Mouse (Mus musculus) midbrain, embryonic 15.5 days (tissue): ENCODE results near the gene Cenpx. TPM values are rescaled to one million over a fixed set of nuclear protein-coding genes. Genes with fewer than 3 reads are reported as not detected.
"Not testable (repeated sequence)": the region's sequence is repeated elsewhere in the genome, so short reads cannot be mapped to it uniquely, and the experiment has no call there.

Source experiments
- ATAC-seq: fragments of 200-750 bp; cut with Nextera tagmentation; replicated peaks from 2 replicates; pipeline ENCODE4 v1.8.0; 2017; ENCODE audit warnings: moderate TSS enrichment
- H3K27ac ChIP-seq: fragments of 300-500 bp; sonication (generic); 2 replicates; pipeline ENCODE4 v1.5.1; 2015; ENCODE audit warnings: mild to moderate bottlenecking, inconsistent platforms
- H3K27me3 ChIP-seq: fragments of 300-500 bp; sonication (generic); replicated peaks from 2 replicates; pipeline ENCODE4 v1.6.1; 2015; ENCODE audit warnings: inconsistent platforms
- H3K36me3 ChIP-seq: fragments of 300-500 bp; sonication (generic); replicated peaks from 2 replicates; pipeline ENCODE4 v1.6.1; 2015; ENCODE audit warnings: inconsistent platforms
- H3K4me1 ChIP-seq: fragments of 300-500 bp; sonication (generic); 2 replicates; pipeline ENCODE4 v1.6.1; 2015; ENCODE audit warnings: inconsistent platforms
- H3K4me2 ChIP-seq: fragments of 300-500 bp; sonication (generic); 2 replicates; pipeline ENCODE4 v1.6.1; 2015; ENCODE audit warnings: inconsistent platforms, mild to moderate bottlenecking, moderate library complexity
- H3K4me3 ChIP-seq: fragments of 300-500 bp; sonication (generic); 2 replicates; pipeline ENCODE4 v1.5.1; 2015; ENCODE audit warnings: mild to moderate bottlenecking, inconsistent platforms
- H3K9ac ChIP-seq: fragments of 300-500 bp; sonication (generic); 2 replicates; pipeline ENCODE4 v1.6.1; 2015; ENCODE audit warnings: mild to moderate bottlenecking, inconsistent platforms
- H3K9me3 ChIP-seq: fragments of 300-500 bp; sonication (generic); 2 replicates; pipeline ENCODE4 v1.6.1; 2016; ENCODE audit warnings: inconsistent platforms
- WGBS: fragments of 180-500 bp; shearing (Covaris S2); methylation state at CpG from one replicate; pipeline ENCODE4 v1.1.7; 2015; ENCODE audit warnings: mixed read lengths; 5-methylcytosine and 5-hydroxymethylcytosine counted together
- polyA plus RNA-seq: library from polyadenylated mRNA; unstranded; fragments of >200 nt; fragmentation: Nextera tagmentation; extraction: Ambion mirVana; gene quantifications from 2 replicates; pipeline ENCODE4 v1.2.1, GENCODE M21; 2015

Gene Cenpx
- polyA plus RNA-seq = 95.6 and 99.7 TPM in 2 replicates

DNA sequence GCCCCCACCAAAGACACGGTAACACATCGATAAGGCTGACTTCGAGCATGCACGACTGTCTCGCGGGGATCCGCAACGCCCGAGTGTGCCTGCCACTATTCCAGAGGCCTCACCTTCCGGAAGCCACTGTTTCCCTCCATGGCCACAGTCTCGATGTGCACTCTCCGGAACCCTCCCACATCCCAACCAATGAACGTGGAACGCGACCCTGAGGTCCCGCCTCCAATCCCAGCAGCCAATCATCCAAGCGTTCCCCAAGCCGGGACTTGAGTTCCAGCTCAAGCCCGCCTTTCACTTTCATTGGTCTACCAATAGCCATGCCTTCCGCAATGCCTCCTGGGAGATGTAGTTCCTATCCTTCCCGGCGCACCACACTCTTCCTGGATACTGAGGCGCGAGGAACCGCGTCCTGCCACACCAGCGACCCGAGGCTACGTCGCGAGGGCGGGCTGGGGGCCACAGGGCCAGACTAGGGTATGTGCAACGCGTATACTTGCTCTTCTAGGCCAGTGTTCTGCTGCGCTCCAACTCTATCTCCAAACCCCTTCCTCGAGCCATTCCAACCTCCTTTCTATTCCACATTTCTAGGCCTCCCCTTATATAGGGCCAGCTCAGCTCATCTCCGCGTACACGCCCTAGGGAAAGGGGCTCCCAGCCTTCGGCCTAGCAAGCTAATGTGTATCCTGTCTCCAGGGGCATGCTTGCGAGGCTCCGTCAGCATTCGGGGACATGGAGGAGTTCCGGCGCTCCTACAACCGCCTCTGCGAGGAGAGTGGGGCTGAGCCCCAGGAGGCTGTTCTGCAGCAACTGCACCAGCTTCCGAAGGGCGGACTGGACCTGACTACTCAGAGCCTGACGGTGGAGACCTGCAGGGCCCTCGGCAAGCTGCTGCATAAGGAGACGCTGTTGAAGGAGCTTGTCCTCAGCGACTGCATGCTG lies at the start of gene Cenpx, which contains the start of gene Lrrc45:
Gene Cenpx, minus strand, starts transcription at position 159 of the 939 bp plus-strand sequence.
Gene Lrrc45, plus strand, starts transcription at position 346 of the 939 bp plus-strand sequence.
- Histone ChIP-seq H3K9ac (peak within 1 kb of the TSS; percentile 73), H3K9me3 (no peaks in the 10 kb centered on the region), H3K4me1 (peaks cover 24% of the 10 kb centered on the region), H3K36me3 (peaks cover 5% of the 10 kb centered on the region; the same call in 1 of the 2 replicates), H3K27me3 (no peaks in the 10 kb centered on the region), H3K4me2 (peak within 1 kb of the TSS; percentile 99), H3K27ac (peak within 1 kb of the TSS; percentile 80), H3K4me3 (peak within 1 kb of the TSS; percentile 61)
- ATAC-seq = peak; percentile 97
- 2% methylated on average over 53 of the region's 53 CpGs for WGBS

DNA sequence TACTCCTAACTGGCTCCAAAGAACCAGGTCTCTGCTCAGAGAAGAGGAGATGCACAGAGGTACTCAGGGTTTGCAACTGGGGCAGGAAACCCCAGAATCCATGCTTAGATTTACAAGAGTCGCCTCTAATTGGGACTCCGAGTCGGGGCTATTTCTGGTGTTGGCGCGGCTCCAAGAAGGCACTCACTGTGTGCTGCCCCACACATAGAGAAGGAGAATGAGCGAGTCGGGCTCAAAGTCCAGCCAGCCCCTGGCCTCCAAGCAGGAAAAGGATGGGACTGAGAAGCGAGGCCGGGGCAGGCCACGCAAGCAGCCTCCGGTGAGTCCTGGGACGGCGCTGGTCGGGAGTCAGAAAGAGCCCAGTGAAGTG lies 49.1 kb upstream of the Cenpx start, which contains the start of gene Hmga1b:
Gene Hmga1b, plus strand, starts transcription at position 123 of the 370 bp plus-strand sequence.
- not testable (repeated sequence) for H3K4me2 ChIP-seq

DNA sequence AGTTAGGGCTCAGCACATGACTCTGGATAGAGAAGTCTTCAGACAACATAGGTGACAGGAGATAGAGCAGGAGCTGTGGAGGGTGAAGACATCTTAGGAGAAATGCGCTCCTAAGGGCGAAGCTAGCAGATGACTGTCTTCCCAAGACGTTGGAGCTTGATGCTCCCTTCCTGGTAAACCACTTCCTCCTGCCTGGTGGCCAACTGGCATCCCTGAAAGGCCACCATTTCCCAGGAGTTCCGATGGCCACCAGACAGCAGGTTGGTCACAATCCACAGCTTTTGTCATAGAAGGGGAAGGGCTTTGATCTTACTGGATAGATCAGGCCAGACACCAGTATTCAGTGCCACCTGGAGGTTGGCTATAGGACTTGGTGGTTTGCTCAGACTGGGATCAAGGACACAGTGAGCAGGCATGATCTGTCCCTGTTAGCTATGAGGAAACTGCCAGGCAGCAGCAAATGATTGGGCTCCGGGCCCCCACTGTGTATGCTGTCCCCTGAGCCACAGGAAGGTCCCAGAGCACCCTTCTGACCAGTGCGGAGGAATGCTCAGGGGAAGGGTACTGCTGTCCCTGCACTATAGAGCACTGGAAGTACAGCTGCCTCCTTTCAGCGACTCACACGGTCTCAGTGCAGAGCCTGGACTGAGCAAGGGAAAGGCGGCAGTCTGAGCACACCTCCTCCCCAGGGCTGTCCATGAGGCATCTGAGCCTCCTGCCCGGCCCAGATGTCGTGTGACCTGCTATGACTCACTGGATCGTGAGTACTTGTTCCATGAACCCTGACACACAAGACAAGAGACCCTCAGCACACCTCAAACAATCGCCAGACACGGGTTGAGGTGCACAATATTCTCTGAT lies 48.5 kb upstream of the Cenpx start:
- Histone ChIP-seq H3K36me3 (no peaks in the 10 kb centered on the region), H3K4me1 (no peaks in the 10 kb centered on the region), H3K4me3 (no peak overlapping the region), H3K27me3 (no peaks in the 10 kb centered on the region; the same call in 1 of the 2 replicates), H3K4me2 (no peak overlapping the region), H3K9me3 (no peaks in the 10 kb centered on the region), H3K9ac (no peak overlapping the region), H3K27ac (no peak overlapping the region)
- no peak for ATAC-seq
- WGBS = 70% methylated on average over 14 of the region's 14 CpGs

More for the DNA sequence above, 49.1 kb upstream of the Cenpx start, which contains the start of gene Hmga1b:
- not testable (repeated sequence) for H3K9me3 ChIP-seq, H3K27me3 ChIP-seq, H3K36me3 ChIP-seq, ATAC-seq, H3K27ac ChIP-seq, H3K4me3 ChIP-seq, H3K4me1 ChIP-seq, H3K9ac ChIP-seq
- 17% methylated on average over 14 of the region's 14 CpGs for WGBS

DNA sequence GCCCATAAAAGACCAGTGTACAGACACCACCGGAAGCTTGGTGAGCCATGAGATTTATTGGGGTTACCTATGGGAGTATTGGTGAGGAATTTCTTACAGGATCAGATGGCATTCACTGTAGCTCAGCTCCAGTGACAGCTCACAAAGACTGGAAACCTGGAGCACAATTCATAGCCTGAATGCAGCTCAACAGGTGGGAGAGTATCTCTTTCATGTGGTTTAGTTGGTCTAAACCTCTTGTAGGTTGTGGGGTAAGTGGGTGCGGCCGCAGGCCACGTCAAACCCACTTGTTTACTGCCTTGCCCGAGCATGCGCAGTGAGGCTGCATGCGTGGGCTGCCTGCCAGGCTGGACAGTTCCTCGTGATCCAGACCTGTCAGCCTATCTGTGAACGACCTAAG lies 46.7 kb upstream of the Cenpx start:
- no peaks in the 10 kb centered on the region for H3K36me3 ChIP-seq
- ATAC-seq = no peak
- H3K4me2 ChIP-seq = no peak overlapping the region
- no peak overlapping the region for H3K27ac ChIP-seq
- H3K4me1 ChIP-seq = no peaks in the 10 kb centered on the region
- WGBS = 94% methylated on average over 9 of the region's 9 CpGs
- H3K4me3 ChIP-seq = no peak overlapping the region
- H3K27me3 ChIP-seq = no peaks in the 10 kb centered on the region; the same call in 1 of the 2 replicates
- H3K9me3 ChIP-seq = no peaks in the 10 kb centered on the region
- H3K9ac ChIP-seq = no peak overlapping the region

DNA sequence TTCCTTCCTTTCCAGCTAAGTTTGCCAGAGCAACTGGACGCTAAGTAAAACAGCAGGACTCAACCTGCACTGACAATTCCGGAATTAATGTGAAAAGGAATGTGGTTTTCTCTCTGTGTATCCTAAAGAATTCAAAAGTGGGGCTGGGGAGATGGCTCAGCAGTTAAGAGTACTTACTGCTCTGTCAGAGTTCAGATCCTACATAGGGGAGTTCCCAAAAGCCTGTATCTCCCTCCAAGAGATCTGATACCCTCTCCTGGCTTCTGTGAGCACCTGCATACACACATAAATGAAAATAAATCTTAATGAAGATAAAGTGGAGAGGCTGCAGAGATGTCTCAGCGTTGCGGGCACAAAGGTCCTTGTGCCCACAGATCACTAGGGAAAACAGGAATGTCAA lies 38.1 kb upstream of the Cenpx start:
- WGBS = 73% methylated on average over 4 of the region's 4 CpGs
- H3K36me3 ChIP-seq = no peaks in the 10 kb centered on the region
- H3K27ac ChIP-seq = no peak overlapping the region
- no peak overlapping the region for H3K4me3 ChIP-seq
- no peaks in the 10 kb centered on the region for H3K27me3 ChIP-seq
- no peak overlapping the region for H3K4me2 ChIP-seq
- no peaks in the 10 kb centered on the region for H3K9me3 ChIP-seq
- no peaks in the 10 kb centered on the region for H3K4me1 ChIP-seq
- H3K9ac ChIP-seq = no peak overlapping the region
- no peak for ATAC-seq

DNA sequence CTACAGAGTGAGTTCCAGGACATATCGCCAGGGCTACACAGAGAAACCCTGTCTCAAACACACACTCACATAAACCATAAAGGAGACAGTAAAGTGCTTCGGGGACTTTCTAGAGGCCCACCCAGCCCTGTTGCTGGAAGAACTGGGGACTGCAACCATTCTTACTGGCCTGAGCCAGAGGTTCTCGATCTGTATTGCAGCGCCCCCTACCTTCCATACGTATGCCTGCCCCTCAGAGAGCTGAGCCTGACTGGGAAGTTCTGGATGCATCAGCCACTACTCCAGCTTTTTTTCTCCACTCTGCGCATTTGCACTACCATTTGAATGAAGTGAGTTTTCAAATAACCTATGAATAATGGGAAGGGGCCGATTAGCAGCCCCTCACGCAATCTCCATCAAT lies 35.9 kb upstream of the Cenpx start:
- no peaks in the 10 kb centered on the region for H3K36me3 ChIP-seq
- WGBS = 60% methylated on average over 8 of the region's 8 CpGs
- no peak overlapping the region for H3K4me3 ChIP-seq
- no peaks in the 10 kb centered on the region for H3K9me3 ChIP-seq
- H3K4me2 ChIP-seq = no peak overlapping the region
- no peak overlapping the region for H3K27ac ChIP-seq
- H3K4me1 ChIP-seq = no peaks in the 10 kb centered on the region
- H3K9ac ChIP-seq = no peak overlapping the region
- no peaks in the 10 kb centered on the region for H3K27me3 ChIP-seq
- ATAC-seq = no peak

DNA sequence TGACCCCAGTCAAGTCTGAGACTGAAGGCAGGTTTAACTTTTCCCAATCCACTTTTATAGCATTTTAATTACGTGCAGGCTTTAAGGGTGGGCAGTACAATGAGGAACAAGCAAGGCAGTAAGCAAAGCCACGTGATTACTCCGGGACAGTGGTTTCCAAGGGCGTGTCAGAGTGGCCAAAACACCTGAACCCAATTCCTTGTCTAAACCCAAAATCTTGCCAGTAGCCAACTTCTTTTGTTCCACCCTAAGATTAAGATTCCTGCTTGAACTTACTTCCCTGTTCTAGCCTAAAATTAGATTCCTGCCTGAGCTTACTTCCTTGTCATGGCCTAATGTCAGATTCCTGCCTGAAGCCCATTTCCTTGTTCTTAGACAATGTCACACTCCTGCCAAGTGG lies 34.4 kb upstream of the Cenpx start:
- H3K4me3 ChIP-seq = no peak overlapping the region
- 80% methylated on average over 4 of the region's 4 CpGs for WGBS
- no peaks in the 10 kb centered on the region for H3K27me3 ChIP-seq
- no peak overlapping the region for H3K27ac ChIP-seq
- no peaks in the 10 kb centered on the region for H3K9me3 ChIP-seq
- H3K36me3 ChIP-seq = no peaks in the 10 kb centered on the region
- no peaks in the 10 kb centered on the region for H3K4me1 ChIP-seq
- no peak overlapping the region for H3K4me2 ChIP-seq
- H3K9ac ChIP-seq = no peak overlapping the region
- no peak for ATAC-seq

DNA sequence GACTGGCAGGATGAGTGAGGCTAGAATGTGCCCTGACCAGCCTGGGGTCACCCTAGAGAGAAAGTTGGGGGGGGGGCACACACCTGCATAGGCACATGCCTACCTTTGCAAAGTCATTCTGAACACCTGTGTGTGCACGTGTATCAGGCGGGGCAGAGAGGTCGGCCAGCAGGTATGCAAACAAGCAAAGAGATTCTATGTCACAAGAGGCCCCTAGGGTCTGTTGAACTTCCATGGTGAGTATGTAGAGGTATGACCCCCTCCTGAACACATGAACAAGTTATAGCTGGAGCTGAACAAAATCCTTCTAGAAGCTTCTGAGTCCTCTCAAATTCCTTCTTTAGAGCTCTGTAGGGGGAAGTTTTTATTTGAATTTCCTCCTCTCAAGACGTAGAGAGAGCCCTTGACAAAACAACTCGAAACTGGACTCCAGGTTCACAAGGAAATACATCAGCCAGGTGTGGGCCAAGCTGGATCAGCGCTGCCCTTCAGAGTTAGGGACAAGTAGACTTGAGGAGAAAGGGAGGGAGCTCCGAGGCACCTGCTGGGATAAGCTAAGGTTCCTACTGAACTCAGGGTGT lies 30.7 kb upstream of the Cenpx start:
- Histone ChIP-seq H3K4me2 (no peak overlapping the region), H3K27ac (no peak overlapping the region), H3K9me3 (no peaks in the 10 kb centered on the region), H3K36me3 (no peaks in the 10 kb centered on the region), H3K4me3 (no peak overlapping the region), H3K27me3 (no peaks in the 10 kb centered on the region), H3K9ac (no peak overlapping the region), H3K4me1 (no peaks in the 10 kb centered on the region)
- 74% methylated on average over 7 of the region's 7 CpGs for WGBS
- ATAC-seq = no peak

DNA sequence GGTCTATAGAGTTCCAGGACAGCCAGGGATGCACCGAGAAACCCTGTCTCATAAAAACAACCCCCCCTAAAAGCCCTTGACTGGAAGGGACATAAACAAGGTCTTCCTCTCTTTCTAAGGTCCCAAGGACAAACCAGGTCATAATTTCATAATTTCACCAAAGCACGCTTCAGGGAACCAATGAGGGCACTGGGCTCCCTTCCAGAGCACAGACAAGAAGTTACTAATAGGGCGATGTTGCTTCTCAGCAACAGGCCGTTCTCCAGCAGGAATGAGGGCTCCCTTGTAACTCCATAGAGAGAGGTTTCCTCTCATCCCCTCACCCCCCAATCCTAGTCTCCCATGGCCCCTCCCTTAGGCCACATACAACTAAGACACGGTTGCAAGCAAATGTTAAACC lies 27.4 kb upstream of the Cenpx start:
- no peaks in the 10 kb centered on the region for H3K4me1 ChIP-seq
- 93% methylated on average over 5 of the region's 5 CpGs for WGBS
- H3K9ac ChIP-seq = no peak overlapping the region
- no peak overlapping the region for H3K27ac ChIP-seq
- H3K27me3 ChIP-seq = no peaks in the 10 kb centered on the region
- no peaks in the 10 kb centered on the region for H3K36me3 ChIP-seq
- no peaks in the 10 kb centered on the region for H3K9me3 ChIP-seq
- H3K4me2 ChIP-seq = no peak overlapping the region
- ATAC-seq = no peak
- no peak overlapping the region for H3K4me3 ChIP-seq

DNA sequence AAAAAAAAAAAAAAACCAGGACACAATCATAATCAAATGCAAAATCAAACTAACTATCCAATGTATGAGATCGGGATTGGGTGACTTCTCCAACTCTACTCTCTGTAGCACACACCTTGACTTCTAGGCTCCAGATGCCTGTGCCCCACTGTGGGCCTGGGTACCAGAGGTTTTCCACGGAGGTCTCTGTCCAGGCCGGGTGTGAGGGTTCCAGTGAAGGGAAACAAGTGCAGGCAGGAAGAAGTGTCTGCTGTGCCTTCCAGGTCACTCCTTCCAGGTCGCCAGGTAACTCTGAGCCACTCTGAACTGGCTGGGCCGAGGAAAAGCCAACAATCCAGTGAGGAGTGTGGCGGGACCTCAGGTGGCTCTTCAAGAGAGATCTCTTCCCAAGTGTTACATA lies 22.9 kb upstream of the Cenpx start:
- H3K27me3 ChIP-seq = no peaks in the 10 kb centered on the region
- no peak for ATAC-seq
- H3K9me3 ChIP-seq = no peaks in the 10 kb centered on the region
- H3K4me1 ChIP-seq = no peaks in the 10 kb centered on the region
- no peak overlapping the region for H3K9ac ChIP-seq
- no peak overlapping the region for H3K4me2 ChIP-seq
- no peak overlapping the region for H3K4me3 ChIP-seq
- no peak overlapping the region for H3K27ac ChIP-seq
- 82% methylated on average over 6 of the region's 6 CpGs for whole genome bisulfite sequencing
- H3K36me3 ChIP-seq = no peaks in the 10 kb centered on the region

DNA sequence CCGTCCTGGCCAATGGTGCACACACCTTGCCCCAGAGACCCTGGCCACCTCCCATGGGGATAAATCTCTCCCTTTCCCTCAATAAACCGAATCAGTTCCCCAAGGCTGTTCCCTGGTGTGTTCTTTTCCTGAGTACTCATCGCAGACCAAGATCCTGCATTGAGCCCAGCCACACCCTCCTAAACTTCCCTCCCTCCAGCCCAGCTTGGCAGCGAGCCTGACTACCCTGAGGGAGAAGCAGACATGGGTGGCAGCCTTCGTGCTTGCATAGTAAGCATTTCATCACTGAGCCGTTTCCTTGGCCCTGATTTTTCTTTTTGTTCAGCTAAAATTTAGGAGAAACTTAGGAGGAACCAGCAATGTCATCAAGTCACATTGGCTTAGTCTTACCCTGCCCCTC lies 20.0 kb upstream of the Cenpx start:
- no peak for ATAC-seq
- no peaks in the 10 kb centered on the region for H3K4me1 ChIP-seq

More for the DNA sequence above, 20.0 kb upstream of the Cenpx start:
- Histone ChIP-seq H3K4me2 (no peak overlapping the region), H3K9ac (no peak overlapping the region), H3K36me3 (no peaks in the 10 kb centered on the region), H3K9me3 (no peaks in the 10 kb centered on the region), H3K4me3 (no peak overlapping the region), H3K27ac (no peak overlapping the region), H3K27me3 (peaks cover 3% of the 10 kb centered on the region; the same call in 1 of the 2 replicates)
- 69% methylated on average over 6 of the region's 6 CpGs for WGBS
